In the genomic region with DNA sequence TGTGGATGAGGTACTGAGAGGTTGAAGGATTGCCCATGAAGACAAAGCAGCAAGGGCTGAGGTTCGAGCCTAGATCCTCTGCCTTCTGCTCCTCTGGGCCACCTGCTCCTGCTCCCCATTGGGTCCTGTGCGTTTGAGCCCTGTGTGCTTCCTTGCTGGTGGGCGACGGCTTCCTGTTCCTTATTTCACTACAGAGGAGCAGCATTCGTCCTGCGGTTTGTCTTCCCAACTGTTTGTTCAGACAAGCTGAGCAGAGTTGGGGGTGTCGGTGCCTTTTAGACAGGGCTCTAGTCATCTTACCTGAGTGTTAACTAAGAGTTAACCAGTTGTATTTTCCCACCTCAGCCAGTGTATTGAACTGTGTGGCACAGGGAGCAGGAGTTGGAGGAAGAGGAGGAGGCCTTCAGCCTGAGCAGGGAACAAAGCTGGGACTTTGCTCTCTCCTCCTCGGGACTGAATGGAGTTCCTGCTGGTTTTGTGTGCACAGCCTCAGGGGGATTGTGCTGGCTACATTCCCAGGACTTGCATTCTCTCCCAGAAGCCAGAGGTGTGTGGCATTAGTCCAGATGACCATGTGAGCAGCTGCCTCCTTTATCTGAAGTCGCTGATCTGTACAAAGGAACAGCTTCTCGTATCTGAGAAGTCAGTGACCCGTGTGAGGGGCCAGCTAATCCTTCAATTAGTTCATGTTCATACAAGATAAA, we compare ENCODE assay signal across 8 mouse cellular contexts.
DNase-seq lines count a peak whose midpoint lies in the region; ATAC-seq and TF ChIP-seq lines count a peak whose summit lies in the region.

No protein-coding gene starts in this region.

- no peak overlapping the region for H3K27ac ChIP-seq in lung, embryonic 16.5 days (ENCODE audit: low read length)
- H3K27ac ChIP-seq in lung, postnatal 0 days (ENCODE audit: low read length): no peak overlapping the region
- peak overlapping the region; percentile 53; the same call in 1 of the 2 replicates for H3K27ac ChIP-seq in forebrain, embryonic 10.5 days
- H3K27ac ChIP-seq in heart, embryonic 15.5 days: peak overlapping the region; percentile 43
- H3K27ac ChIP-seq in kidney, postnatal 0 days: peak overlapping the region; percentile 11; the same call in 1 of the 2 replicates
- no peak overlapping the region for H3K27ac ChIP-seq in midbrain, embryonic 12.5 days (replicated peaks)

- no peak overlapping the region for H3K4me3 ChIP-seq in lung, embryonic 16.5 days (ENCODE audit: low read length)
- H3K4me3 ChIP-seq in lung, postnatal 0 days (ENCODE audit: low read depth, low read length): no peak overlapping the region
- no peak overlapping the region for H3K4me3 ChIP-seq in forebrain, embryonic 10.5 days
- H3K4me3 ChIP-seq in heart, embryonic 15.5 days: no peak overlapping the region
- no peak overlapping the region for H3K4me3 ChIP-seq in kidney, postnatal 0 days (replicated peaks; ENCODE audit: low read depth, low read length)
- H3K4me3 ChIP-seq in midbrain, embryonic 12.5 days: no peak overlapping the region

- no peak for TF ChIP-seq CTCF in lung, postnatal 0 days (IDR thresholded peaks at IDR 0.05)
- no peak for TF ChIP-seq CTCF in kidney, postnatal 0 days (IDR thresholded peaks at IDR 0.05; ENCODE audit: low read depth)

- 46% methylated on average over 11 of the region's 11 CpGs for whole genome bisulfite sequencing in lung, embryonic 16.5 days
- 40% methylated on average over 11 of the region's 11 CpGs for WGBS in lung, postnatal 0 days
- 57% methylated on average over 11 of the region's 11 CpGs for WGBS in forebrain, embryonic 10.5 days
- WGBS in heart, embryonic 15.5 days: 43% methylated on average over 11 of the region's 11 CpGs
- 44% methylated on average over 11 of the region's 11 CpGs for WGBS in kidney, postnatal 0 days
- 54% methylated on average over 11 of the region's 11 CpGs for WGBS in midbrain, embryonic 12.5 days

- H3K27me3 ChIP-seq in lung, embryonic 16.5 days (ENCODE audit: control insufficient read depth, insufficient read depth, low read depth, low read length): no peaks in the 10 kb centered on the region
- H3K27me3 ChIP-seq in lung, postnatal 0 days (replicated peaks; ENCODE audit: insufficient read depth, low read length): no peaks in the 10 kb centered on the region
- peaks cover 69% of the 10 kb centered on the region for H3K27me3 ChIP-seq in forebrain, embryonic 10.5 days (ENCODE audit: poor library complexity, severe bottlenecking)
- H3K27me3 ChIP-seq in heart, embryonic 15.5 days: no peaks in the 10 kb centered on the region
- no peaks in the 10 kb centered on the region for H3K27me3 ChIP-seq in kidney, postnatal 0 days (ENCODE audit: insufficient read depth, low read length)
- peaks cover 24% of the 10 kb centered on the region for H3K27me3 ChIP-seq in midbrain, embryonic 12.5 days

- H3K9ac ChIP-seq in lung, embryonic 16.5 days (ENCODE audit: low read length): no peak overlapping the region
- no peak overlapping the region for H3K9ac ChIP-seq in lung, postnatal 0 days (replicated peaks; ENCODE audit: low read depth)
- H3K9ac ChIP-seq in heart, embryonic 15.5 days: no peak overlapping the region
- H3K9ac ChIP-seq in kidney, postnatal 0 days (ENCODE audit: low read depth, low read length): no peak overlapping the region
- H3K9ac ChIP-seq in midbrain, embryonic 12.5 days (replicated peaks): no peak overlapping the region

- no peak for TF ChIP-seq EP300 in lung, postnatal 0 days (IDR thresholded peaks at IDR 0.05)

- DNase-seq in lung, postnatal 0 days (ENCODE audit: low spot score): no peak
- peak; percentile 67 for DNase-seq in forebrain, embryonic 10.5 days (ENCODE audit: extremely low spot score, low spot score)
- peak; percentile 56 for DNase-seq in kidney, postnatal 0 days (ENCODE audit: low spot score)
- no peak for DNase-seq in right cerebral cortex, postnatal 4 days

- H3K36me3 ChIP-seq in lung, embryonic 16.5 days (ENCODE audit: control insufficient read depth, insufficient read depth, low read length): no peaks in the 10 kb centered on the region
- no peaks in the 10 kb centered on the region for H3K36me3 ChIP-seq in lung, postnatal 0 days (ENCODE audit: insufficient read depth, low read length)
- no peaks in the 10 kb centered on the region for H3K36me3 ChIP-seq in forebrain, embryonic 10.5 days (replicated peaks)
- no peaks in the 10 kb centered on the region for H3K36me3 ChIP-seq in heart, embryonic 15.5 days
- H3K36me3 ChIP-seq in kidney, postnatal 0 days (ENCODE audit: insufficient read depth, low read length): no peaks in the 10 kb centered on the region
- H3K36me3 ChIP-seq in midbrain, embryonic 12.5 days: no peaks in the 10 kb centered on the region

- H3K4me2 ChIP-seq in lung, embryonic 16.5 days (ENCODE audit: low read depth, low read length): no peak overlapping the region
- H3K4me2 ChIP-seq in lung, postnatal 0 days (replicated peaks; ENCODE audit: low read depth, low read length): no peak overlapping the region
- no peak overlapping the region for H3K4me2 ChIP-seq in heart, embryonic 15.5 days
- H3K4me2 ChIP-seq in kidney, postnatal 0 days (ENCODE audit: low read length): no peak overlapping the region
- H3K4me2 ChIP-seq in midbrain, embryonic 12.5 days (replicated peaks): no peak overlapping the region

- H3K4me1 ChIP-seq in lung, embryonic 16.5 days (replicated peaks; ENCODE audit: control insufficient read depth, insufficient read depth, low read length): peaks cover 4% of the 10 kb centered on the region; the same call in 1 of the 2 replicates
- H3K4me1 ChIP-seq in lung, postnatal 0 days (ENCODE audit: insufficient read depth, low read depth, low read length): no peaks in the 10 kb centered on the region
- H3K4me1 ChIP-seq in forebrain, embryonic 10.5 days: peaks cover 21% of the 10 kb centered on the region
- H3K4me1 ChIP-seq in heart, embryonic 15.5 days (replicated peaks): peaks cover 38% of the 10 kb centered on the region
- H3K4me1 ChIP-seq in kidney, postnatal 0 days (replicated peaks; ENCODE audit: insufficient read depth, low read length): no peaks in the 10 kb centered on the region
- H3K4me1 ChIP-seq in midbrain, embryonic 12.5 days: peaks cover 12% of the 10 kb centered on the region

- no peaks in the 10 kb centered on the region for H3K9me3 ChIP-seq in lung, embryonic 16.5 days (ENCODE audit: control insufficient read depth, low read length)
- H3K9me3 ChIP-seq in lung, postnatal 0 days (ENCODE audit: low read length): no peaks in the 10 kb centered on the region
- no peaks in the 10 kb centered on the region for H3K9me3 ChIP-seq in forebrain, embryonic 10.5 days
- no peaks in the 10 kb centered on the region for H3K9me3 ChIP-seq in heart, embryonic 15.5 days (replicated peaks)
- no peaks in the 10 kb centered on the region for H3K9me3 ChIP-seq in kidney, postnatal 0 days (replicated peaks; ENCODE audit: low read length)
- H3K9me3 ChIP-seq in midbrain, embryonic 12.5 days: no peaks in the 10 kb centered on the region

- ATAC-seq in lung, embryonic 16.5 days (ENCODE audit: low read depth): peak; percentile 54; the same call in 1 of the 2 replicates
- ATAC-seq in lung, postnatal 0 days: no peak
- peak; percentile 64; the same call in 1 of the 2 replicates for ATAC-seq in heart, embryonic 15.5 days (replicated peaks; ENCODE audit: insufficient number of reproducible peaks, insufficient read depth, low FRiP score, low read depth)
- no peak for ATAC-seq in kidney, postnatal 0 days (replicated peaks; ENCODE audit: low FRiP score, low read depth)
- ATAC-seq in midbrain, embryonic 12.5 days (ENCODE audit: low FRiP score, low read depth): peak; percentile 69; the same call in 1 of the 2 replicates
- no peak for ATAC-seq in frontal cortex, adult (ENCODE audit: low TSS enrichment)

Comparison
In these comparisons a context has a peak if more than half of its experiments do, and no peak if none do; other contexts are left out.
1. ATAC-seq: peak in lung, embryonic 16.5 days (single experiment), heart, embryonic 15.5 days (single experiment) and midbrain, embryonic 12.5 days (single experiment); none in lung, postnatal 0 days (single experiment), kidney, postnatal 0 days (single experiment) and frontal cortex, adult (single experiment).
2. H3K27ac ChIP-seq: peak in forebrain, embryonic 10.5 days (single experiment), heart, embryonic 15.5 days (single experiment) and kidney, postnatal 0 days (single experiment); none in lung, embryonic 16.5 days (single experiment), lung, postnatal 0 days (single experiment) and midbrain, embryonic 12.5 days (single experiment).
3. DNase-seq: peak in forebrain, embryonic 10.5 days (single experiment) and kidney, postnatal 0 days (single experiment); none in lung, postnatal 0 days (single experiment) and right cerebral cortex, postnatal 4 days (single experiment).